Mouse (Mus musculus) WW6 (cell line): ENCODE data around the gene Cryaa.

Experiments
- DNase-seq: peaks from one replicate; pipeline ENCODE4 v3.0.0-alpha.2; 2013; ENCODE audit warnings: low read depth, low spot score

Cryaa gene

DNA sequence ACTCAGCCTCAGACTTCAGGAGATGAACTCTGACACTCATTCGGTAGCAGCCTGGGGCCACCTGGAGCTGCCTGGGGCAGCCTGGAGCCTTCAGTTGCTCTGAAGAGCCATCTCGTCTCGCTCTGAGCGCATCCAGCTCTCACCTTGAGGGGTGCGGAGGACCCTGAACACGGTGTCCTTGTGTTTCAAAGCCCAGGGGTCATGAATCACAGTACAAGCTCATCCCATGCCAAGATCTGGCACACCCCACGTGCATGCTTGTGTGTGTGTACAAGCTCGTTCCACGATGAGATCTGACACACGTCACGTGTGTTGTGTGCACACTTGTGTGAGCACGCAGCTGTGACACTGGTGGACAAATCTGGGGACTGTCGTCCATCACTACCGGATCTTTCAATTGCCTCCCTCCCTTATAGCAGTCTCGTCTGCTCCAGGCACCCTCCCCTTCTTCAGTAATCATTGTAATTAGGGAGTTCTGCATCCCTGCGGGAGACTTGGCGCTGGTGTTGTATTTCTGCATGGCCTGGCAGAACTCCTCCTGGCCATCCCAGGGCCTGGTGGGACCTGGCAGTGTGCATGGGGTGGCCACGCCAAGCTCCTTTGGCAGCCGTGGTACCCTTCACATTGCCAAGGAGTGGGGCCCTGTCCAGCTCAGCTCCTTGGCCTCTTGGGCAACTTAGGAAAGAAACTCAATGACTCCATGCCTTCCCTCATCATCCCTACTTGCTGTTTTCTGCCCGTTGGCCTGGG is 27.8 kb downstream of the Cryaa start:
- DNase-seq, result no peak

- no peak for DNase-seq
Measured at GRCm38 (mm10) chr17:31709121-31709741, 31.6 kb downstream of the Cryaa start.

- no peak for DNase-seq
Measured at GRCm38 (mm10) chr17:31710455-31710854, 32.8 kb downstream of the Cryaa start.

GRCm38 (mm10) chr17:31713709-31714108 is 36.1 kb downstream of the Cryaa start:
- no peak for DNase-seq

GRCm38 (mm10) chr17:31714125-31714524 is 36.5 kb downstream of the Cryaa start:
- no peak for DNase-seq

DNA sequence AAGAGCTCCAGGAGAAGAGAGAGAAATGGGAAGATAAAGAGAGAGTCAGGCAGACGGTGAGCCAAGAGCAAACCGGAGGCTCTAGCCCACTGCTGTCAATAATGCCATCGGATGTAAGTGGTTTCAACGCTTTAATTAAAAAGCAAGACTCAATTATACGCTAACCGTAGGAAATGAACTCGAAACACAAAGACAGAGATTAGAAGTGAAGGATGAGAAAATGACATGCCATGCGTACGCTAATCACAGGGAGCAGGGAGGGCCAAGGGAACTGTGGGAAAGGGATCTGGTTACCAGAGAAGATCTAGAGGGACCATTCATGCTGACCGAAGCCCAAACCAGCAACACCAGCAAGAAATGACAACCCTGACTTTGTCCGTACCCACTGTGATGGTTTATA is 37.4 kb downstream of the Cryaa start:
- DNase-seq, result no peak

- no peak for DNase-seq
Measured at GRCm38 (mm10) chr17:31721637-31722036, 44.0 kb downstream of the Cryaa start.

DNA sequence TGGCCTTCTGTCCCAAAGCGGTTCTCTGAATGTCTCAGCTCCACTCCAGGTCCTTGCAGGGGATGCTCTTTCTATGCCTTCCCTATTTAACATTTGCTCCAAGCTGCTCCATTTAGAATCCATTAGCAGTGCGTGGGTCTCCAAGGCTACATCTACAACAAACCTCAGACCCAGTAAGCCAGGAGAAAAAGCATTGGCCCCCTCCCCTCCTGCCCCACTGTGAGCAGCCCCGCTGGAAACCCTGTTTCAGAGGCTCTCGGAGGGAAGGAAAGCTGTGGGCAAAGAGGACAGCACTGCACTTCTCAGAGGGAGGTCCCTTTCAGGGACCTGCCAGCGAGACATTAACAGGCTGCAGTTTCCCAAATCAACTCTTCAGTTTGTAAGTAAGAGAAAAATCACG is 47.8 kb downstream of the Cryaa start:
- DNase-seq, result no peak

DNA sequence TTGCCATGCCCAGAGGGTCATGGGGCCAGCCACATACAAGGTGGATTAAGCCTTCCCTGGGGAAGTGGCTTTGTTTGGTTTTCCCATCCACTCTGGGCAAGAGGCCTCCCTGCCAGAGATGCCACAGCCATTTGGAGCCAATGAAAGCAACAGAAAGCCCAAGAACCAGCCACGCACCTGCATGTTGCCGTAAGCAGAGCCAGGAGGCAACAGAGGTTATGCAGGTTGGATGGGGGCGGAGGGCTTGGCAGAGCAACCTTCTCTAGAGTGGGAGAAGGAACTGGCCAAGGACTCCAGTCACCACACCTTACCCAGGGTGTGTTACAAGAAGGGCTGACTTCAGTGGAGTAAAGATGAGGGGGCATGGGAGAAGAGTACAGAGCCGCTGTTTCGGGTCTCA is 48.6 kb downstream of the Cryaa start:
- DNase-seq, result no peak

DNA sequence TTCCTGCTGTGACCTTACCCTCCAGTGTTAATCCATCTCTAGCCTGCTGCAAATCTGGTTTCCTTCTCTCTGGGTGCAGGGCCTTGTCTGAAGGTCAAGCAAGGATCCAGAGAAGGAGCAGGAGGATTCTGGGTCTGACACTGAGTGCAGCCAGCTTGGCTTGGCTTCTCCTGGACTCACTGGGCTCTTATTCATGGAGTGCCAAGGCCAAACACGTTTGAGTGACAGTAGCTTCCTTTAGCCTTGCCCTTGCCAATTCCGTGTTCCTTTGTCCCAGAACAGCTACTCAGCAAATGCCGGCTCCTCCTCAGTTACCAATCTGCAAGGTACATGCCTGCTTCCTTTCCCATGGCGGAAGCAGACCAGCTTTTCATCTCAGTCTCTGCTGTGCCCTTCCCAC is 49.6 kb downstream of the Cryaa start:
- DNase-seq, result no peak

GRCm38 (mm10) chr17:31728043-31728442 is 50.4 kb downstream of the Cryaa start:
- DNase-seq, result no peak

DNA sequence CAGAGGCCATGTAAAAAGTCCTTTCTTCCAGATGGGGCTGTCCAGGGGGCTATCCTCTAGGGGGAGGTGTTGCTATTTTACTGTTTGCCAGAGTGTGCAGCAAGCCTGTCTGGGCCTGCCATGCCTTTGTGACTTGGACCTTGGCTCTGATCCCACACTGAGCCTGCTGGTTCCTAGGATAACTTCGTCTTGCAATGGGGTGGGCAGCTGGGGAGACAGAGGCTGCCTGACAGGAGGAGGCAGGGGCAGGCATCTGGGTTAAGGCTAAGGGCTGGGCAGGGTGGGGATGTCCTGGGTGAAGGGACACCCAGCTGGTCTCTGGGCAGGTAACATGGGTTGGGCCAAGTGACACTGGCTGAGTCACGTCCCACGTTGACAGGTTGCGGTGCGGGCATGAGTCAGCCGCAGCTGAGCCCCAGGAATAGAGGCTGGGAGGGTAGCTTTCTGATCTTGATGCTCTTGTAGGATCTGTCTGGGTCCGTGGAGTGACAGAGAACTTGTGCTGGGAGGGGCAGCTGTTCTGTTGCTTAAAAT is 51.4 kb downstream of the Cryaa start:
- no peak for DNase-seq

- no peak for DNase-seq
Measured at GRCm38 (mm10) chr17:31731038-31731437, 53.4 kb downstream of the Cryaa start.
